Mouse (Mus musculus): ENCODE data around the gene Alcam. TPM values are rescaled to one million over a fixed set of nuclear protein-coding genes. Genes with fewer than 3 reads are reported as not detected.

Alcam gene
- total RNA-seq, 2 experiments from 2014 or later: 6.9 to 10.4 TPM

DNA sequence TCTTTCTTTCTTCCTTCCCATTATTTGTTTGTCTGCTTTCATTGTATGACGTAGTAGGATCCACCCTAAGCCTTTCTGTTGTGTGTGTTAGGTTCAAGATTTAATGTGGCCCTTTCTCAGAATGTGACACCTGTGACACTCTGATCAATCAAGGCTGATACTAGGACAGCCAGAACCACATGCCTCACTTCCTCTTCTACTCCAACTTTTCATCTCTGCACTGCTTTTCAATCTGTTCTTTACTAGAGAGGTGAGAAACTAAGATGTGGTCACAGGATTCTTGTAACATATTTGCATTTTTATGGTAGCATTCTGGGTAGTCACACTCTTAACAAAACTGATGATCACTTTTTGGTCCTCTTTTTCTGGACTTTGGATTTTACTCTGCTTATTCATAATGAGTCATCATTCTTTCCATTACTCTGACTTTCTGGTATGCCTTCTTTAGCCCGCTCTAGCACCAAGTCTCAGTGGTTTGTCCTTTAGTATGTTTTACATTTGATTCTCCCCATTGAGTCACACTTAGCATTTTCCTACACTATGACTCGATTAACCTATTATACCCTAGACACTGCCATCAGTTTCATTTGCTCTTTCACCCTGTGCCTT lies 161.3 kb downstream of the Alcam start:
- ATAC-seq (replicated peaks; ENCODE audit: low FRiP score, poor library complexity, severe bottlenecking): no peak

GRCm38 (mm10) chr16:52280186-52280585 lies 173.7 kb downstream of the Alcam start:
- no peak for ATAC-seq (replicated peaks; ENCODE audit: low FRiP score, poor library complexity, severe bottlenecking)

DNA sequence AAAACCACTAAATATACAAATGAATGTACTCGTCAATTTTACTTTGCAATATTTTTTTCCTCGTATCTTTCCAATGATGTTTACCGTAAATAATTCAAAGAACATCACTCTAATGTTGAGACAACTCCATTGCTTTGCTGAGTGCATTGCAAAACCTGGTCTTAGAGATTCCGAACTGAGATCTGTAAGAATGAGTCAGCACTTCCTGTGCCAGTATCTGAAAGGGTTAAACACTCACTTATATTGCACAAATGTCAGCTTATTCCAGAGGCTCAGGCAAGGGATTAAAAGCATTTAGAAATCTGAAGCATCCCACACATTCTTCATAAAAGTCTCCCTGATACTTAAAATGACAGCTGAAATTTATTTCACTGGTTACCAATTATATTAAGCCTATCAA lies 188.8 kb downstream of the Alcam start:
- no peak for ATAC-seq (replicated peaks; ENCODE audit: low FRiP score, poor library complexity, severe bottlenecking)

GRCm38 (mm10) chr16:52263751-52264150 lies 190.1 kb downstream of the Alcam start:
- ATAC-seq (replicated peaks; ENCODE audit: low FRiP score, poor library complexity, severe bottlenecking): no peak

- no peak for ATAC-seq (replicated peaks; ENCODE audit: low FRiP score, poor library complexity, severe bottlenecking)
Observed at GRCm38 (mm10) chr16:52262582-52262981, 191.3 kb downstream of the Alcam start.

DNA sequence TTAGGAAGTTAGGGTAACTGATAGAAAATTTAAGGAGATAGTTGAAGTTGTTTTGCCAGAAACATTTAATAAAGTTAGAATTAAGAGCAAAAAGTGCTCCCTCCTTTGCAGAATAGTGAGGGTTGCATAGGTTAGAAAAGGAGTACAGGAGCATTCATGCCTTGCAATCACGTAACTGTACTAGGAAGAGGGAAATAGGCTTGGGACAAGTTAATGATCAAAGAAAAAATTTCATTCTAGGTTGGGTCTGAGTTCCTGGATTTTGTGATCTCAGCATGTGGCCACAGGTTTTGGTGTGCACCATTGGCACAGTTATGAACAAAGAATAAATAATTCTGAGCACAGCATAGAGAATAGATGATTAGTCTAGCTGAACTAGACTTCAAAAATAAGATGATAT lies 192.1 kb downstream of the Alcam start:
- ATAC-seq (replicated peaks; ENCODE audit: low FRiP score, poor library complexity, severe bottlenecking): no peak

- ATAC-seq (replicated peaks; ENCODE audit: low FRiP score, poor library complexity, severe bottlenecking): no peak
Observed at GRCm38 (mm10) chr16:52250935-52251334, 202.9 kb downstream of the Alcam start.

DNA sequence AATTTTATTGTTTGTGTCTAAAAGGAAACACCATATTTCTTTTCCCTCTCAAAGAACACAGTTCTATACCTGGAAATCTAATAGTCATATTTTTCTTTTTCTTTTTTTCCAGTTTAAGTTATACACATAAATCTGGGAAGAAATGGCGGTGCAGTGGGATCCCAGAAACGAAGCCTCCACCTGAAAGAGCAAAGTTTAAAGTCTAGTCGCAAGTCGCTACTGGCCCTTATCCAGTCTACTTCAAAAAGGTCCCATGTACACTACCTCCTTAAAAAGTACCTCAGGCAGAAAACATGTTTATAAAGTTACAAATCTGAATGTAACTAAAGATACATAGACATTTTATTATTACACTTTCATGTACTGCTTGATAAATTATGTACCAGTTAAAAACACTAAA lies 203.7 kb downstream of the Alcam start:
- no peak for ATAC-seq (replicated peaks; ENCODE audit: low FRiP score, poor library complexity, severe bottlenecking)

- no peak for ATAC-seq (replicated peaks; ENCODE audit: low FRiP score, poor library complexity, severe bottlenecking)
Observed at GRCm38 (mm10) chr16:52243421-52243973, 210.4 kb downstream of the Alcam start.

DNA sequence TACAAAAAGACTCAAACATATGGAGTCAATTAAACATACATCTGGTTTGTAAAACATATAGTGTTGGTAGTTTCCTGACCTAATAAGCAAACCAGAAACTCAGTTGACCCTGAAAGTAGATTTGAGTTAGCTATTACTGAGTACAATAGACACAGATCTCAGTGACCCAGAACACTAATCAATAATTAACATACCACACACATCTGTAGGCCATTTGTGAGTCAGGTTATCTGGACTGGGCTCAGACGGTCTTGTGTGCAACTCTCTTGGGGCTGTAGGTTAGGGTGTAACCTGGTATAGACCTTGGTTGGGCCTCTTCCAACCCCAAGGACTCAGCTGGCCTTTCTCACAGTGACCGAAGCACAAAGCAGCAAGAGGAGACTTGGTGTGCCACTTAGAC lies 211.7 kb downstream of the Alcam start:
- no peak for ATAC-seq (replicated peaks; ENCODE audit: low FRiP score, poor library complexity, severe bottlenecking)

- ATAC-seq (replicated peaks; ENCODE audit: low FRiP score, poor library complexity, severe bottlenecking): no peak
Observed at GRCm38 (mm10) chr16:52229930-52230329, 223.9 kb downstream of the Alcam start.

DNA sequence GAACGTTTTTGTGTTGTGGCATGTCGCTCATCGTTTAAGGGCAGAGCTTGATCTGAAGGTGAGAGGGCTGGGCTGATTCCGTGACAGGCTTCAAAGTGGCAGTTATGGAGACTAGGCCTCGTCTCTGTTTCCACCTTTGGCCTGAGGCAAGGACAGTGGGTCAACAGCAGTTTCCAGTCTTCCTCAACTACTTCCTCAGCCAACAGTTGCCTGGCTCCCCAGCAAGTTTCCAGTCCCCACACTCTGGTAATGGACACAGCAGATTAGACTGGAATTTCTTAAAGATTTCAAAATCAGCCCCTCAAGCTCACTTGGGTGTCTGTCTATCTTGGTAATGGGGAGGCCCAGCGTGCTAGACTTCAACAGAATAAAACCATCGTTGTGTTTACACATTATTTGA lies 224.4 kb downstream of the Alcam start:
- no peak for ATAC-seq (replicated peaks; ENCODE audit: low FRiP score, poor library complexity, severe bottlenecking)

DNA sequence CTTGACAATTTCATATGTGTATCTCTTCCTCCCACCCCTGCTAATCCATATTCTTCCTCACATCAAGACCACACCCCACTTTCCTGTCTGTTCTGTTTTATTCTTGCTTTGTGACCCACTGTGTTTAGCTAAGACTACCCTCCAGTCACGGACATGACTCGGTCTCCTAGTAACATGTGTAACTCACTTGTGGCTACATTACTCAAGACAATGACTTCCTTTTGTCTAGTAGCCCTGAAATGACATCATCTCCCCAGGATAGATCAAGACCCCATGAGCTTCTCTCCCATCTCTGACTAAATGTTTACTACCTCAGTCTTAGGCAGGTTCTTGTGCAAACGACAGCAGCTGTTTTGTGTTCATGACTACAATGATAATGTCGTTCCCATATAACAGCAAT lies 231.0 kb downstream of the Alcam start:
- ATAC-seq (replicated peaks; ENCODE audit: low FRiP score, poor library complexity, severe bottlenecking): no peak

- ATAC-seq (replicated peaks; ENCODE audit: low FRiP score, poor library complexity, severe bottlenecking): no peak
Observed at GRCm38 (mm10) chr16:52219069-52219468, 234.8 kb downstream of the Alcam start.

DNA sequence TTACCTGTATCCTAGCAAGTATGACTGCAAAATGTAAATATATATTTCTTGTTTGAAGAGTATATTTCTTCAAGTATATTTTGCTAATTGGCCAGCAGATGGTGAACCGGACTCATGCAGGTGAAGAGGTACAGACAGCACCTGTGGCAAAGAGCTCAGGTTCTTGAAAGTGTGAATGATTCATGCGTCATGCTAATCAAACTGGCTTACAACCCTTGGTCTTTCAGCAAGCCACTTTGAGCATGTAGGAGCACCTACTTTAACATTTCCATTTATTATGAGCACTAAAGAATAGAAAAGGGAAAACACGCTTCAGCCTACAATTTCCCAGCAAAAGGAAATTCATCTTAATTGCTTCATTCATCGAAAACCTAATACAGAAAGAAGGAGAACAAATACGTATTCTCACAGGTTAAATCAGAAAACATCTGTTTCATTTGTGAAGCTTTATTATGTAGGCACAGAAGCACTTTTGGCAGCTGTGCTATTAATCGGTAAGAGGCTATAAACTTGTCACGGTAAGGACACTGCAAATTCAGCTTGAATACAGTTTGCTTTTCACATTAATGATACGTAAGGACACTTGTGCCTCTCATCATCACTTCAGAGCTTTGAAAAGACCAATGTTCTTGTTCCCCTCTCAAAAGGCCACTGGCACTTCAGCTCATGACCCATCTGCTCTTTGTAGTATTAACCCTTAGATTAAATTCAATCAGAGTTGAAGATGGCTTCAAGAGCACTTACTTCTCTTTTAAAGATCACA lies 242.8 kb downstream of the Alcam start:
- ATAC-seq (replicated peaks; ENCODE audit: low FRiP score, poor library complexity, severe bottlenecking): no peak

GRCm38 (mm10) chr16:52200107-52200506 lies 253.8 kb downstream of the Alcam start:
- no peak for ATAC-seq (replicated peaks; ENCODE audit: low FRiP score, poor library complexity, severe bottlenecking)

Data from erythroblast, adult 5-6 weeks (primary cell).